Mouse (Mus musculus) CH12.LX (cell line): ENCODE data around the gene Nxpe5. TPM values are rescaled to one million over a fixed set of nuclear protein-coding genes. Genes with fewer than 3 reads are reported as not detected.

Experiments
- DNase-seq: peaks from one replicate; pipeline ENCODE4 v3.0.0-alpha.2; 2013; ENCODE audit errors: extremely low read depth
- H3K27ac ChIP-seq: 2 replicates; pipeline ENCODE4 v1.5.1; 2012; ENCODE audit warnings: low read depth, mild to moderate bottlenecking, control low read depth, moderate library complexity; ENCODE audit not compliant: insufficient read depth
- H3K27me3 ChIP-seq: replicated peaks from 2 replicates; pipeline ENCODE3; 2012; ENCODE audit warnings: inconsistent platforms
- H3K36me3 ChIP-seq, 2 experiments: replicated peaks in 1 of 2; 2 replicates each; pipeline versions ENCODE3 to v1.6.1; 2012; ENCODE audit warnings: inconsistent platforms in 1 of 2, low read length in 1 of 2, mild to moderate bottlenecking in 1 of 2, mixed read lengths in 1 of 2, moderate library complexity in 1 of 2; ENCODE audit not compliant: control insufficient read depth in 1 of 2, insufficient read depth in 1 of 2
- H3K4me1 ChIP-seq, 2 experiments: 2 replicates each; pipeline ENCODE4 v1.6.1; 2012; ENCODE audit warnings: inconsistent platforms in 1 of 2, moderate library complexity in 1 of 2; ENCODE audit not compliant: insufficient read depth in 2 of 2, control insufficient read depth in 1 of 2
- H3K4me2 ChIP-seq: 2 replicates; pipeline ENCODE4 v1.6.1; 2012; ENCODE audit warnings: low read depth, mild to moderate bottlenecking, control low read depth; ENCODE audit not compliant: poor library complexity, insufficient read depth, severe bottlenecking
- H3K4me3 ChIP-seq, 3 experiments: fragments of 150-350 bp in 1 of 3; sonication (generic) in 1 of 3; replicated peaks in 1 of 3; 2 replicates each; pipeline versions ENCODE3 to v1.5.1; 2011 to 2012; ENCODE audit warnings: low read depth in 2 of 3, low read length in 2 of 3, mild to moderate bottlenecking in 2 of 3, moderate library complexity in 2 of 3, control low read depth in 1 of 3, improper control_type of control experiment in 1 of 3, inconsistent platforms in 1 of 3, mixed read lengths in 1 of 3; ENCODE audit not compliant: poor library complexity in 1 of 3
- H3K79me2 ChIP-seq: replicated peaks from 2 replicates; pipeline ENCODE4 v1.6.1; 2012; ENCODE audit warnings: mild to moderate bottlenecking, moderate library complexity; ENCODE audit not compliant: control insufficient read depth, poor library complexity, insufficient read depth, severe bottlenecking; ENCODE audit errors: extremely low read depth
- H3K9ac ChIP-seq: 2 replicates; pipeline ENCODE4 v1.6.1; 2012; ENCODE audit warnings: low read depth, mild to moderate bottlenecking, control low read depth, moderate library complexity; ENCODE audit not compliant: insufficient read depth
- H3K9me3 ChIP-seq: replicated peaks from 2 replicates; pipeline ENCODE3; 2012; ENCODE audit warnings: low read length, inconsistent platforms, mixed read lengths
- BHLHE40 ChIP-seq: IDR thresholded peaks from 2 replicates; pipeline ENCODE4 v1.6.1; 2011; ENCODE audit warnings: mild to moderate bottlenecking, low read depth, low read length, improper control_type of control experiment
- CTCF ChIP-seq, 2 experiments: IDR thresholded peaks in 1 of 2; conservative IDR thresholded peaks in 1 of 2; 2 replicates each; pipeline ENCODE4 v1.5.1; 2011 to 2012; ENCODE audit warnings: low read depth in 2 of 2, low read length in 2 of 2, improper control_type of control experiment in 1 of 2, inconsistent platforms in 1 of 2, mild to moderate bottlenecking in 1 of 2, moderate library complexity in 1 of 2
- E2F4 ChIP-seq: IDR thresholded peaks from 2 replicates; pipeline ENCODE4 v1.6.1; 2011; ENCODE audit warnings: low read depth, low read length, improper control_type of control experiment; ENCODE audit not compliant: insufficient replicate concordance
- ETS1 ChIP-seq: conservative IDR thresholded peaks from 2 replicates; pipeline ENCODE4 v1.6.1; 2012; ENCODE audit warnings: low read depth, mild to moderate bottlenecking, inconsistent platforms, low read length, improper control_type of control experiment, moderate library complexity
- GABPA ChIP-seq: IDR thresholded peaks from 2 replicates; pipeline ENCODE4 v1.6.1; 2012; ENCODE audit warnings: low read depth, low read length, improper control_type of control experiment, inconsistent platforms; ENCODE audit not compliant: insufficient replicate concordance
- KAT2A ChIP-seq: IDR thresholded peaks from 2 replicates; pipeline ENCODE4 v1.6.1; 2012; ENCODE audit warnings: low read length, improper control_type of control experiment, inconsistent platforms; ENCODE audit not compliant: insufficient replicate concordance
- MAFK ChIP-seq: IDR thresholded peaks from 2 replicates; pipeline ENCODE4 v1.6.1; 2011; ENCODE audit warnings: low read length, improper control_type of control experiment; ENCODE audit not compliant: insufficient replicate concordance
- MAZ ChIP-seq: IDR thresholded peaks from 2 replicates; pipeline ENCODE4 v1.6.1; 2012; ENCODE audit warnings: low read depth, mild to moderate bottlenecking, inconsistent platforms, low read length, improper control_type of control experiment, moderate library complexity
- MYC ChIP-seq: IDR thresholded peaks from 2 replicates; pipeline ENCODE4 v1.6.1; 2011; ENCODE audit warnings: low read depth, mild to moderate bottlenecking, improper control_type of control experiment, low read length
- NRF1 ChIP-seq: IDR thresholded peaks from 2 replicates; pipeline ENCODE4 v1.6.1; 2014; ENCODE audit warnings: low read depth, mild to moderate bottlenecking, inconsistent platforms, low read length, improper control_type of control experiment, moderate library complexity
- POLR2AphosphoS2 ChIP-seq: IDR thresholded peaks from 2 replicates; pipeline ENCODE4 v1.6.1; 2011; ENCODE audit warnings: low read depth, low read length, improper control_type of control experiment
- SIN3A ChIP-seq: IDR thresholded peaks from 2 replicates; pipeline ENCODE4 v1.6.1; 2012; ENCODE audit warnings: low read length, improper control_type of control experiment, inconsistent platforms
- SMC3 ChIP-seq: IDR thresholded peaks from 2 replicates; pipeline ENCODE4 v1.6.1; 2011; ENCODE audit warnings: low read depth, low read length, improper control_type of control experiment
- TBP ChIP-seq: conservative IDR thresholded peaks from 2 replicates; pipeline ENCODE4 v1.6.1; 2011; ENCODE audit warnings: low read depth, low read length, improper control_type of control experiment
- TCF12 ChIP-seq: IDR thresholded peaks from 2 replicates; pipeline ENCODE4 v1.6.1; 2014; ENCODE audit warnings: low read depth, mild to moderate bottlenecking, inconsistent platforms, low read length, improper control_type of control experiment
- USF2 ChIP-seq: conservative IDR thresholded peaks from 2 replicates; pipeline ENCODE4 v1.6.1; 2011; ENCODE audit warnings: low read depth, low read length, improper control_type of control experiment
- ZC3H11A ChIP-seq: IDR thresholded peaks from 2 replicates; pipeline ENCODE4 v1.6.1; 2012; ENCODE audit warnings: low read depth, mild to moderate bottlenecking, inconsistent platforms, low read length, improper control_type of control experiment
- ZNF384 ChIP-seq: IDR thresholded peaks from 2 replicates; pipeline ENCODE4 v1.6.1; 2012; ENCODE audit warnings: low read depth, low read length, improper control_type of control experiment, inconsistent platforms
- dilution Hi-C: fragments of 300-500 bp; cut with MboI; formaldehyde crosslinking; loops from 2 replicates; pipeline ENCODE4 v1.14.3; 2020; ENCODE audit warnings: low sequenced_read_pairs; ENCODE audit not compliant: extremely low pct_unique_long_range_greater_than_20kb, extremely low pct_ligation_motif_present
- in situ Hi-C: fragments of 300-500 bp; cut with MboI; formaldehyde crosslinking; loops from 3 replicates; pipeline ENCODE4 v1.14.3; 2019; ENCODE audit warnings: low sequenced_read_pairs, low pct_ligation_motif_present, low pct_unique_long_range_greater_than_20kb, mixed read lengths
- polyA plus RNA-seq: library from polyadenylated mRNA; unstranded; fragments of >175 nt; gene quantifications from 2 replicates; pipeline ENCODE4 v1.2.1, GENCODE M21; 2012; ENCODE audit warnings: low read depth; ENCODE audit not compliant: insufficient read length
- total RNA-seq, 2 experiments: library from RNA; depleted of rRNA; stranded (reverse); fragments of 300-350 nt in 1 of 2; fragments of >200 nt in 1 of 2; gene quantifications; 2 replicates each; pipeline ENCODE4 v1.2.3; 2012 to 2014

The Nxpe5 gene
- total and polyA plus RNA-seq, 3 experiments: not detected

GRCm38 (mm10) chr5:138280425-138280768, 54.7 kb downstream of the Nxpe5 start:
- no peak overlapping the region for H3K9ac ChIP-seq
- H3K36me3 ChIP-seq: no peaks in the 10 kb centered on the region
- H3K4me2 ChIP-seq: no peak overlapping the region
- no peak overlapping the region for H3K27ac ChIP-seq
- H3K27me3 ChIP-seq: peaks cover 8% of the 10 kb centered on the region
- no peak for TF ChIP-seq KAT2A
- dilution Hi-C loops: no loop called here
- DNase-seq: no peak
- H3K4me1 ChIP-seq: peaks cover 0 to 5% of the 10 kb centered on the region in 2 experiments; a peak in 1 of 4 replicates
- H3K79me2 ChIP-seq: no peaks in the 10 kb centered on the region
- in situ Hi-C loops: no loop called here
- peaks cover 6% of the 10 kb centered on the region for H3K9me3 ChIP-seq
- no peak overlapping the region for H3K4me3 ChIP-seq

DNA sequence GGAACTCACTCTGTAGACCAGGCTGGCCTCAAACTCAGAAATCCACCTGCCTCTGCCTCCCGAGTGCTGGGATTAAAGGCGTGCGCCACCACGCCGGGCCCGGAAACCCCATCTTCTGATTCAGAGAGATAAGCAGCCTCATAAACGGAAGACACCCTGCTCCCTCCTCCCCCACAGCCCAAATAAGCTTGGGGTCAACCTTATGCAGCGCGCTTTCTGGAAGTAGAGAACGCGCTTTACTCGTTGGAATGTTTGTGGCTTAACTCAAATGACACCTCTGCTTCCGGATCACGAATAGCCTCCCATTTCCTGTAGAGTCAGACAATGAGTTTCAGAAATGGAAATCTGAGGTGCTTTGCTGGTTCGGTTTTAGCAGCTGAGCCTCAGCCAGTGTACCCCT, 55.1 kb downstream of the Nxpe5 start:
- Histone ChIP-seq H3K4me1 (peaks cover 0 to 5% of the 10 kb centered on the region in 2 experiments; a peak in 1 of 4 replicates), H3K27me3 (peaks cover 8% of the 10 kb centered on the region), H3K9me3 (peaks cover 6% of the 10 kb centered on the region), H3K27ac (no peak overlapping the region), H3K9ac (no peak overlapping the region), H3K79me2 (no peaks in the 10 kb centered on the region), H3K36me3 (no peaks in the 10 kb centered on the region), H3K4me3 (no peak overlapping the region), H3K4me2 (no peak overlapping the region)
- no peak for DNase-seq
- TF ChIP-seq ETS1: no peak
- TF ChIP-seq NRF1: no peak
- TF ChIP-seq BHLHE40: no peak
- TF ChIP-seq CTCF (conservative IDR thresholded peaks at IDR 0.05 in 1 of 2, IDR thresholded peaks at IDR 0.05 in 1 of 2; ENCODE audit: low read depth in 2 of 2, low read length in 2 of 2): no peak
- no peak for TF ChIP-seq ZNF384
- no peak for TF ChIP-seq SMC3
- TF ChIP-seq POLR2AphosphoS2: no peak
- no peak for TF ChIP-seq MAZ
- no peak for TF ChIP-seq TCF12
- no peak for TF ChIP-seq ZC3H11A
- no peak for TF ChIP-seq GABPA
- TF ChIP-seq USF2: no peak
- no peak for TF ChIP-seq SIN3A
- no peak for TF ChIP-seq TBP
- TF ChIP-seq MAFK: no peak
- TF ChIP-seq E2F4: no peak
- TF ChIP-seq MYC: no peak
- dilution Hi-C loops (no loop called here), in situ Hi-C loops (no loop called here)
